Mouse (Mus musculus): ENCODE measurements around the gene Hspa1l. TPM values are rescaled to one million over a fixed set of nuclear protein-coding genes. Genes with fewer than 3 reads are reported as not detected.

Hspa1l gene
- polyA plus RNA-seq, 1 experiment = 0.28 TPM

- Histone ChIP-seq H3K4me1 (replicated peaks; ENCODE audit: control insufficient read depth, insufficient read depth, low read length) (peaks cover 38% of the 10 kb centered on the region), H3K27me3 (ENCODE audit: control insufficient read depth, insufficient read depth, low read length) (no peaks in the 10 kb centered on the region)
Observed at GRCm38 (mm10) chr17:35027277-35028068, 55.0 kb downstream of the Hspa1l start, which contains the start of gene Sapcd1. Gene Sapcd1 (minus strand): TSS chr17:35028016.

DNA sequence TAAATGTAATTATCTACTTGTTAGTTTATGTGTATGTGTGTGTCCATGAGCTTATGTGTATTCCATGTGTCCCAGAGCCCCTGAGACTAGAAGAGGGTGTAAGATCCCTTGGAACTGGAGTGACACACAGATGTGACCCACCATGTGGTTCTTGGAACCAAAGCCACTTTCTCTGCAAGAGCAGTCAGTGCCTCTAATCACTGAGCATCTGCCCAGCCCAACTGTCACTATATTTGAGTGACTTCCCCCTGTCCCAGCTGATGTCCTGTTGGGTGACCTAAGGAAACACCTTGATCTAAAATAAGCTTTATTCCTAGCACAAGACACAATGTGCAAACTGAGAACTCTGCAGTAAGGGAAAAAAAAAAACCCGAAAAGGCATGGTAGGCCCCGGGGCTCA, 55.8 kb downstream of the Hspa1l start:
- Histone ChIP-seq H3K4me1 (replicated peaks; ENCODE audit: control insufficient read depth, insufficient read depth, low read length) (peaks cover 38% of the 10 kb centered on the region), H3K36me3 (ENCODE audit: control insufficient read depth, insufficient read depth, low read length) (no peaks in the 10 kb centered on the region), H3K27me3 (ENCODE audit: control insufficient read depth, insufficient read depth, low read length) (no peaks in the 10 kb centered on the region), H3K4me3 (ENCODE audit: control insufficient read depth, insufficient read depth, low read length) (no peak overlapping the region), H3K27ac (ENCODE audit: control insufficient read depth, insufficient read depth, low read length) (no peak overlapping the region)
- no peak for TF ChIP-seq CTCF (IDR thresholded peaks at IDR 0.05; ENCODE audit: borderline replicate concordance, control insufficient read depth, extremely low read depth, insufficient read depth, low read length, poor library complexity)
- no peak for TF ChIP-seq POLR2A (IDR thresholded peaks at IDR 0.05; ENCODE audit: control insufficient read depth, extremely low read depth, insufficient read depth, low read length, poor library complexity)
- 48% methylated on average over 2 of the region's 2 CpGs for WGBS
- DNase-seq = no peak

More at GRCm38 (mm10) chr17:35027277-35028068, 55.0 kb downstream of the Hspa1l start, which contains the start of gene Sapcd1:
- DNase-seq = no peak
- TF ChIP-seq CTCF (IDR thresholded peaks at IDR 0.05; ENCODE audit: borderline replicate concordance, control insufficient read depth, extremely low read depth, insufficient read depth, low read length, poor library complexity) = no peak
- no peak for TF ChIP-seq POLR2A (IDR thresholded peaks at IDR 0.05; ENCODE audit: control insufficient read depth, extremely low read depth, insufficient read depth, low read length, poor library complexity)
- no peak within 1 kb of the TSS for H3K27ac ChIP-seq (ENCODE audit: control insufficient read depth, insufficient read depth, low read length)
- 35% methylated on average over 13 of the region's 13 CpGs for WGBS
- H3K4me3 ChIP-seq (ENCODE audit: control insufficient read depth, insufficient read depth, low read length) = no peak within 1 kb of the TSS
- H3K36me3 ChIP-seq (ENCODE audit: control insufficient read depth, insufficient read depth, low read length) = no peaks in the 10 kb centered on the region

Other genes starting within 250 kb of the Hspa1l start
- gene C4b, start 228.8 kb upstream of the Hspa1l start, polyA plus RNA-seq (2012; rRNA removed) = 11.8 and 15.2 TPM in 2 replicates
- 0.09 and 0.16 TPM in 2 replicates for gene Cyp21a1, start 168.1 kb upstream of the Hspa1l start, polyA plus RNA-seq (2012; rRNA removed)
- 62.2 and 80.8 TPM in 2 replicates for gene Stk19, start 135.8 kb upstream of the Hspa1l start, polyA plus RNA-seq (2012; rRNA removed)
- gene Dxo, start 135.7 kb upstream of the Hspa1l start, polyA plus RNA-seq (2012; rRNA removed) = 95.7 and 115 TPM in 2 replicates
- gene Skiv2l, start 122.5 kb upstream of the Hspa1l start, polyA plus RNA-seq (2012; rRNA removed) = 209 TPM in 2 replicates
- 26.1 and 33.4 TPM in 2 replicates for gene Nelfe, start 122.3 kb upstream of the Hspa1l start, polyA plus RNA-seq (2012; rRNA removed)
- gene Cfb, start 110.2 kb upstream of the Hspa1l start, polyA plus RNA-seq (2012; rRNA removed) = 12.3 and 14.9 TPM in 2 replicates
- gene Zbtb12, start 93.2 kb upstream of the Hspa1l start, polyA plus RNA-seq (2012; rRNA removed) = 15.0 and 16.3 TPM in 2 replicates
- 0.03 TPM in 1 of 2 replicates, not detected in the other for gene Gm20547, start 90.7 kb upstream of the Hspa1l start, polyA plus RNA-seq (2012; rRNA removed)
- gene C2, start 74.4 kb upstream of the Hspa1l start, polyA plus RNA-seq (2012; rRNA removed) = 12.9 and 18.4 TPM in 2 replicates
- 372 and 380 TPM in 2 replicates for gene Ehmt2, start 74.2 kb upstream of the Hspa1l start, polyA plus RNA-seq (2012; rRNA removed)
- 0.33 and 0.59 TPM in 2 replicates for gene Slc44a4, start 58.2 kb upstream of the Hspa1l start, polyA plus RNA-seq (2012; rRNA removed)
- gene Neu1, start 41.5 kb upstream of the Hspa1l start, polyA plus RNA-seq (2012; rRNA removed) = 66.9 and 82.3 TPM in 2 replicates
- gene Hspa1b, start 13.5 kb upstream of the Hspa1l start, polyA plus RNA-seq (2012; rRNA removed) = 22.7 and 26.5 TPM in 2 replicates
- not detected in 2 replicates for gene Gm20481, start 2.8 kb upstream of the Hspa1l start, polyA plus RNA-seq (2012; rRNA removed)
- gene Hspa1a, start 547 bp upstream of the Hspa1l start, polyA plus RNA-seq (2012; rRNA removed) = 10.0 and 12.2 TPM in 2 replicates
- gene Lsm2, start 9.2 kb downstream of the Hspa1l start, polyA plus RNA-seq (2012; rRNA removed) = 207 and 265 TPM in 2 replicates
- gene Vars, start 28.3 kb downstream of the Hspa1l start, polyA plus RNA-seq (2012; rRNA removed) = 404 and 545 TPM in 2 replicates
- 1.1 and 1.5 TPM in 2 replicates for gene Vwa7, start 43.9 kb downstream of the Hspa1l start, polyA plus RNA-seq (2012; rRNA removed)
- 12.3 and 18.3 TPM in 2 replicates for gene Sapcd1, start 55.3 kb downstream of the Hspa1l start, polyA plus RNA-seq (2012; rRNA removed)
- gene Msh5, start 74.0 kb downstream of the Hspa1l start, polyA plus RNA-seq (2012; rRNA removed) = 15.5 and 20.0 TPM in 2 replicates
- gene Clic1, start 77.3 kb downstream of the Hspa1l start, polyA plus RNA-seq (2012; rRNA removed) = 316 and 321 TPM in 2 replicates
- 54.0 and 55.3 TPM in 2 replicates for gene Ddah2, start 86.3 kb downstream of the Hspa1l start, polyA plus RNA-seq (2012; rRNA removed)
- 3.6 and 5.0 TPM in 2 replicates for gene Ly6g6c, start 92.7 kb downstream of the Hspa1l start, polyA plus RNA-seq (2012; rRNA removed)
- gene Mpig6b, start 93.5 kb downstream of the Hspa1l start, polyA plus RNA-seq (2012; rRNA removed) = 0.18 and 0.20 TPM in 2 replicates
- 2.3 and 3.4 TPM in 2 replicates for gene Ly6g6e, start 104.2 kb downstream of the Hspa1l start, polyA plus RNA-seq (2012; rRNA removed)
- 0.59 and 1.5 TPM in 2 replicates for gene Ly6g6d, start 105.4 kb downstream of the Hspa1l start, polyA plus RNA-seq (2012; rRNA removed)
- gene Ly6g6f, start 112.9 kb downstream of the Hspa1l start, polyA plus RNA-seq (2012; rRNA removed) = 0.66 and 1.3 TPM in 2 replicates
- gene Abhd16a, start 116.6 kb downstream of the Hspa1l start, polyA plus RNA-seq (2012; rRNA removed) = 191 and 202 TPM in 2 replicates
- gene Ly6g5c, start 135.6 kb downstream of the Hspa1l start, polyA plus RNA-seq (2012; rRNA removed) = 0.27 TPM in 1 of 2 replicates, not detected in the other
- 5.9 and 8.3 TPM in 2 replicates for gene Ly6g5b, start 142.7 kb downstream of the Hspa1l start, polyA plus RNA-seq (2012; rRNA removed)
- gene Gpank1, start 148.8 kb downstream of the Hspa1l start, polyA plus RNA-seq (2012; rRNA removed) = 35.2 and 37.8 TPM in 2 replicates
- 500 and 515 TPM in 2 replicates for gene Csnk2b, start 149.3 kb downstream of the Hspa1l start, polyA plus RNA-seq (2012; rRNA removed)
- gene D17H6S53E, start 153.7 kb downstream of the Hspa1l start, polyA plus RNA-seq (2012; rRNA removed) = 12.9 and 16.0 TPM in 2 replicates
- 0.55 and 0.85 TPM in 2 replicates for gene Apom, start 159.3 kb downstream of the Hspa1l start, polyA plus RNA-seq (2012; rRNA removed)
- 411 TPM in 2 replicates for gene Bag6, start 162.5 kb downstream of the Hspa1l start, polyA plus RNA-seq (2012; rRNA removed)
- 770 and 778 TPM in 2 replicates for gene Prrc2a, start 192.2 kb downstream of the Hspa1l start, polyA plus RNA-seq (2012; rRNA removed)
- gene Aif1, start 203.4 kb downstream of the Hspa1l start, polyA plus RNA-seq (2012; rRNA removed) = 5.4 and 8.9 TPM in 2 replicates
- 30.7 and 49.6 TPM in 2 replicates for gene Lst1, start 215.7 kb downstream of the Hspa1l start, polyA plus RNA-seq (2012; rRNA removed)
- gene Ltb, start 221.7 kb downstream of the Hspa1l start, polyA plus RNA-seq (2012; rRNA removed) = 358 and 375 TPM in 2 replicates
- gene Tnf, start 229.3 kb downstream of the Hspa1l start, polyA plus RNA-seq (2012; rRNA removed) = 11.3 and 11.4 TPM in 2 replicates
- 14.4 and 14.5 TPM in 2 replicates for gene Lta, start 232.6 kb downstream of the Hspa1l start, polyA plus RNA-seq (2012; rRNA removed)
- gene Gm16181, start 248.1 kb downstream of the Hspa1l start, polyA plus RNA-seq (2012; rRNA removed) = 0.29 TPM in 1 of 2 replicates, not detected in the other